Mouse (Mus musculus) limb, embryonic 10.5 days (tissue): Measurements from ENCODE around the gene Izumo4. TPM values are rescaled to one million over a fixed set of nuclear protein-coding genes. Genes with fewer than 3 reads are reported as not detected.

Experiments used
- DNase-seq: peaks from one replicate; pipeline ENCODE4 v3.0.0-alpha.2; 2017; ENCODE audit warnings: low spot score
- H3K27ac ChIP-seq: fragments of 300-500 bp; sonication (generic); 2 replicates; pipeline ENCODE4 v1.5.1; 2016; ENCODE audit warnings: mild to moderate bottlenecking
- H3K27me3 ChIP-seq: fragments of 300-500 bp; sonication (generic); 2 replicates; pipeline ENCODE4 v1.6.1; 2016; ENCODE audit warnings: low read depth, mild to moderate bottlenecking; ENCODE audit not compliant: poor library complexity, severe bottlenecking
- H3K36me3 ChIP-seq: fragments of 300-500 bp; sonication (generic); 2 replicates; pipeline ENCODE4 v1.6.1; 2016; ENCODE audit warnings: mild to moderate bottlenecking, moderate library complexity
- H3K4me1 ChIP-seq: fragments of 300-500 bp; sonication (generic); 2 replicates; pipeline ENCODE4 v1.6.1; 2016
- H3K4me3 ChIP-seq: fragments of 300-500 bp; sonication (generic); 2 replicates; pipeline ENCODE4 v1.5.1; 2016; ENCODE audit warnings: mild to moderate bottlenecking, moderate library complexity
- H3K9me3 ChIP-seq: fragments of 300-500 bp; sonication (generic); replicated peaks from 2 replicates; pipeline ENCODE4 v1.6.1; 2016; ENCODE audit warnings: mild to moderate bottlenecking
- WGBS: fragments of 180-500 bp; shearing (Covaris S2); methylation state at CpG from one replicate; pipeline ENCODE4 v1.1.7; 2016; 5-methylcytosine and 5-hydroxymethylcytosine counted together
- polyA plus RNA-seq: library from polyadenylated mRNA; unstranded; fragments of >200 nt; fragmentation: Nextera tagmentation; extraction: Ambion mirVana; gene quantifications from 2 replicates; pipeline ENCODE4 v1.2.1, GENCODE M21; 2016

Gene Izumo4
- polyA plus RNA-seq, 1 experiment from 2014 or later: 10.8 TPM

DNA sequence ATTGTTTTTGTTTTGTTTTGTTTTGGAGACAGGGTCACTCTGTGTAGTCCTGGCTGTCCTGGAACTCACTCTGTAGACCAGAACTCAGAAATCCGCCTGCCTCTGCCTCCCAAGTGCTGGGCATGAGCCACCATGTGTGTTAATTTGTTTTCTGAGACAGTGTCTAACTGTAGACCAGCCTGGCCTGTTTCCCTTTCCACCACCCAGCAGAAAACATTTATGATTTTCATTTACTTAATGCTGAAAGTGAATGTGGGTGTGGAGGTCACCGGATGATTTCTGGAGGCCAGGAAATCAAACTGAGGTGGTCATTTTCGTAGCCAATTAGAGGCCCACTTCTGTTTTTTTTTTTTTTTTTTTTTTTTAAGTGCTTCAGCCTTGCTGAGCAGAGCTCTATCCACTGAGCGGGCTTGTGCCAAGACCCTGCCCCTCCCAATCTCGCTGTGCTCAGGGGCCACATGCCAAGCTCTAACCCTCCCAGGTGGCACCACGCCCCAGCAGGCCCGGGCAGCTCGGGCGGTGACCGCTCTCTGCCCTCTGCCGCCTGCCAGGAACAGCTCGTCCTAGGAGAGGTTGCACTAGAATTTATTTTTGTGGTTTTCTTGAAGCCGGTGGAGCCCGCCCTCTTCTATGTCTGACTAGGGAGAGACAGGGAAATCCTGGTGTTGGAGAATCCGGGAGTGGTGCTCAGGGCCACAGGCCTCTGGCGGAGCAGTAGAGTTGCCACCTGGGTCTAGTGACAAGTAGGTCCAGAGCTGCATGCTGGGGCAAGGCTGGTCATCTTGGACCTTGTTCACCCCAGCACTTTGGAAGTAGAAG is 37.6 kb upstream of the Izumo4 start:
- Histone ChIP-seq H3K4me1 (peaks cover 52% of the 10 kb centered on the region), H3K36me3 (peaks cover 42% of the 10 kb centered on the region), H3K27me3 (no peaks in the 10 kb centered on the region), H3K9me3 (no peaks in the 10 kb centered on the region), H3K27ac (peak overlapping the region; percentile 64; the same call in 1 of the 2 replicates), H3K4me3 (peak overlapping the region; percentile 4)
- no peak for DNase-seq
- WGBS: 40% methylated on average over 16 of the region's 16 CpGs

DNA sequence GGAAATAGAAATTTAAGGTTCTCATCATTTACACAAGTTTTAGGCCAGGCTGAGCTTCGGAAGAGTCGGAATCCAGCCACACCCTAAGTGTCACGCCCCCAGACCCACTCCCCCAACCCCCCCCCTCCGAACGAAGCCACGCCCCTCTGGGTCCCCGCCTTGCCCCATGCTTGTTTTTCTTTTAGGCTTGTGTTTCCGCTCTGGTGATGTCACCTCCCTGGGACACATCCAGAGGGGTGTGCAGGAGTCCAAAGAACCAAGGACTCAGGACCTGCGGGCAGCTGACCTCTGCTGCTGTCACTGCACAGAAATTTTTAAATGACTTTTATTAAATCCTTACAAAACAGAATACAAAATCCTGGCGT is 37.0 kb upstream of the Izumo4 start:
- Histone ChIP-seq H3K4me3 (peak overlapping the region; percentile 4), H3K4me1 (peaks cover 52% of the 10 kb centered on the region), H3K27ac (peak overlapping the region; percentile 46; the same call in 1 of the 2 replicates), H3K9me3 (no peaks in the 10 kb centered on the region), H3K36me3 (peaks cover 48% of the 10 kb centered on the region), H3K27me3 (no peaks in the 10 kb centered on the region)
- whole genome bisulfite sequencing: 19% methylated on average over 10 of the region's 10 CpGs
- DNase-seq: no peak

DNA sequence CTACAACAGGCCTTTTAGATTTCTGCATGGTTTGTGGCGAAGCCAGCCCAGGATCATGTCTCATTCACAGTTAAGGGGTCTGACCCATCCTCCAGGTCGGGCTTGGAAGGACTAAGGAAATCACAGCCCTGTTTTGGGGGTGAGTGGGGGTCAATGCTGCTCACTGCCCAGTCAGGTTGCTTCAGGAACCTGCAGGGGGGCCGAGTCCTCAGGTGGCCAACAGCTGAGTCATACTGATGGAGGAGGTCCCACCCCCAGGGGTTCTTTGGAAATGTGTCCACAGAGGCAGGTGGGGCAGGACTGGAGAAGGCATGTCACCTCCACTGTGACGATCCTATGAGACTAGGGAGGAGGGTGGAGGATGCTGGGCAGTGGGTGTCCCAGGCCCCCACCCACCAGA is 36.5 kb upstream of the Izumo4 start:
- H3K9me3 ChIP-seq: no peaks in the 10 kb centered on the region
- H3K4me3 ChIP-seq: peak overlapping the region; percentile 4; the same call in 1 of the 2 replicates
- H3K4me1 ChIP-seq: peaks cover 52% of the 10 kb centered on the region
- no peak for DNase-seq
- peaks cover 53% of the 10 kb centered on the region for H3K36me3 ChIP-seq
- 69% methylated on average over 4 of the region's 4 CpGs for WGBS
- H3K27me3 ChIP-seq: no peaks in the 10 kb centered on the region
- no peak overlapping the region for H3K27ac ChIP-seq

DNA sequence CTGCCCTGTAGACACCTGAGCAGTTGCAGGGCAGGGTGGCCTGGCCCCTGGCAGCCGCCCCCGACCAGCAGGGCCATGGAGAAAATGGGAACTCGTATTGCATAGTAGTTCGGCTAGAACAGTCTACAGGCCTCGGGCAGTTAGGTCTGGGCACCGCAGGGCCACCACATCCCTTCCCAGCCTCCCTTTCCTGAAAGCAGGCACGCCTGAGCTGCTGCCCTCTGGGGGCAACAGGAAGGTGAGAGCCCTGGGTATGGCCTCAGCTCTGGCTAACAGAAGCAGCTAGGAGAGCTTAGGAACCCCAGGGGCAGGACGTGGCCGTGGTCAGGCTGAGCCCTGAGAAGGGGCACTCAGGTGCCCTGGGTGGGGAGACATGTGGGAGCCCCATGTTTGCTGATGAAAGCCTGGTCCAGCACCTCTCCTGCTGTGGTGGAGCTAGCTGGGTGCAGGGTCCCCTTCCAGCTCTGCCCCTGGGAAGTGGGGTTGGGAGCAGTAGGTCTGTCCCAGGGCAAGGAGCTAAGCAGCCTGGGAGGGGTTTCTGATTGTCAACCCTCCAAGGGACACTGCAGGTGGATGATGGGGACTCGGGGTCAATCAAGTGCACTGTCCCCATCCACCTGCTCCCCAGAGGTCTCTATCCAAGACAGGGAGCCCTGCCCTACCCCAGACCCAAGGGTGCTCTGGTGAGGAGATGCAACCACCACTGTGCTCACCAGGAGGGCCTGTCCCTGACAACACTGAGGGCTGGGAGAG is 35.8 kb upstream of the Izumo4 start:
- 78% methylated on average over 10 of the region's 10 CpGs for WGBS
- H3K36me3 ChIP-seq: peaks cover 60% of the 10 kb centered on the region

DNA sequence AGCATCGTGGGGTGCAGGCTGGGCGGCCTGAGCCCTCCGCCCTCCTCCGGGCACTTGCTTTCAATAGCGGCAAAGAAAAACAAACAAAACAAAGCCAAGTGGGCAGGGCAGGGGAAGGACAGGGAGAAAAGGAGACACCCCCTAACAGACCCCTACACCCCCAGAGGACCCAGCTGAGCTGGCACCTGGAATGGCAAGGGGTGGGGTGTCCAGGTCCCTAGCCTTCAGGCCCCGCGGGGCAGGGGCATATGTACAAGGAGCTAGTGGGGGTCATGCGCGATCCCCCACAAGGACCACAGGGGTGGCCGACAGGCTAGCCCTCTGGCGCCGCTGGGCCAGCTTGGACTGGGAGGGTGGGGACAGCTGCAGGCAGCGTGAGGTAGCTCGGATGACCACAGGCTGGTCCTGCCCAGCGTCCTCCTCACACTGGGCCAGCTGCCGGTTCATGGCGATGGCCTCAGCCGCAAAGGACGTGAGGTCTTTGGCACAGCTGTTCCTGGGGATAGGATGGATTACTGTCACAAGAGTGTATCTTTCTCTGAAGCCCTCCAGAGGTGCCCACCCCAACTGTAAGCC is 35.1 kb upstream of the Izumo4 start:
- no peaks in the 10 kb centered on the region for H3K9me3 ChIP-seq
- H3K4me3 ChIP-seq: no peak overlapping the region
- WGBS: 87% methylated on average over 19 of the region's 19 CpGs
- no peaks in the 10 kb centered on the region for H3K27me3 ChIP-seq
- no peak for DNase-seq
- peaks cover 67% of the 10 kb centered on the region for H3K36me3 ChIP-seq
- H3K27ac ChIP-seq: peak overlapping the region; percentile 27; the same call in 1 of the 2 replicates
- H3K4me1 ChIP-seq: peaks cover 50% of the 10 kb centered on the region

More for the DNA sequence above, 35.8 kb upstream of the Izumo4 start:
- H3K4me3 ChIP-seq: peak overlapping the region; percentile 9; the same call in 1 of the 2 replicates
- H3K27ac ChIP-seq: peak overlapping the region; percentile 27; the same call in 1 of the 2 replicates
- no peak for DNase-seq
- H3K9me3 ChIP-seq: no peaks in the 10 kb centered on the region
- H3K4me1 ChIP-seq: peaks cover 50% of the 10 kb centered on the region
- no peaks in the 10 kb centered on the region for H3K27me3 ChIP-seq

DNA sequence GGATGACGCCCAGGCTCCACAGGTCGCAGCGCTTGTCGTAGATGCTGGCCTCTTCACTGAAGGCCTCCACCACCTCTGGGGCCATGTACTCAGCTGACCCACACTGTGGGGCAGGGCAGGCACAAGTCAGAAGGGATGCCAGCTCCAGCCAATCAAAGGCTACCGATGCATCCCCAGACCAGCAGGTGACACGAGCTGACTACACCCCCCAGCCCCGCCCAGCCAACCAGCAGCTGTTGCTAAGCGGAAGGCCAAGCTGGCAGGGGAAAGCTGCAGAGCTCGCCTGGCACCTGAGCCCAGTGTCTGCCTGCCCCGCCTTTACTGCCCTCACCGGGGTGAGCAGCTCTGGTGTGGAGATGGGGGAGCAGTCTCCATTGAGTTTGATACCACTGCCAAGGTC is 33.4 kb upstream of the Izumo4 start:
- H3K27me3 ChIP-seq: no peaks in the 10 kb centered on the region
- H3K9me3 ChIP-seq: no peaks in the 10 kb centered on the region
- WGBS: 87% methylated on average over 11 of the region's 11 CpGs
- peaks cover 58% of the 10 kb centered on the region for H3K4me1 ChIP-seq
- H3K36me3 ChIP-seq: peaks cover 84% of the 10 kb centered on the region
- no peak for DNase-seq
- no peak overlapping the region for H3K27ac ChIP-seq
- H3K4me3 ChIP-seq: no peak overlapping the region

DNA sequence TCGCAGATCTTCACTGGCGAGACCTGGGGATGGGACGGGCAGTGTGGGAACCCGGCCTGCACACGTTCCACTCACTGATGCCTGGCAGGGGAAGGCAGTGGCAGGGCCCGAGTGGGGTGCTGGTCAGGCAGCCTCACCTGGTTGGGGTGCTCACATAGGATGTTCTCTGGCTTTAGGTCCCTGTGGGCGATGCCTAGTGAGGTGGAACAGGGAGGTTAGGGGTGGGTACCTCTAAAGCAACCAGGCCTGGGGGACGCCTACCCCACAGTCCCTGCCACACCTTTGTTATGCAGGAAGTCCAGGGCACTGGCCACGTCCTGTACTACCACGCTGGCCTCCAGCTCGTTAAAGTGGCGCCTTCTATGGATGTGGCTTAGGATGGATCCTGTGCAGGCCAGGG is 33.0 kb upstream of the Izumo4 start:
- no peaks in the 10 kb centered on the region for H3K27me3 ChIP-seq
- DNase-seq: no peak
- peaks cover 88% of the 10 kb centered on the region for H3K36me3 ChIP-seq
- no peaks in the 10 kb centered on the region for H3K9me3 ChIP-seq
- H3K4me3 ChIP-seq: no peak overlapping the region
- peaks cover 58% of the 10 kb centered on the region for H3K4me1 ChIP-seq
- H3K27ac ChIP-seq: no peak overlapping the region
- WGBS: 93% methylated on average over 12 of the region's 12 CpGs

DNA sequence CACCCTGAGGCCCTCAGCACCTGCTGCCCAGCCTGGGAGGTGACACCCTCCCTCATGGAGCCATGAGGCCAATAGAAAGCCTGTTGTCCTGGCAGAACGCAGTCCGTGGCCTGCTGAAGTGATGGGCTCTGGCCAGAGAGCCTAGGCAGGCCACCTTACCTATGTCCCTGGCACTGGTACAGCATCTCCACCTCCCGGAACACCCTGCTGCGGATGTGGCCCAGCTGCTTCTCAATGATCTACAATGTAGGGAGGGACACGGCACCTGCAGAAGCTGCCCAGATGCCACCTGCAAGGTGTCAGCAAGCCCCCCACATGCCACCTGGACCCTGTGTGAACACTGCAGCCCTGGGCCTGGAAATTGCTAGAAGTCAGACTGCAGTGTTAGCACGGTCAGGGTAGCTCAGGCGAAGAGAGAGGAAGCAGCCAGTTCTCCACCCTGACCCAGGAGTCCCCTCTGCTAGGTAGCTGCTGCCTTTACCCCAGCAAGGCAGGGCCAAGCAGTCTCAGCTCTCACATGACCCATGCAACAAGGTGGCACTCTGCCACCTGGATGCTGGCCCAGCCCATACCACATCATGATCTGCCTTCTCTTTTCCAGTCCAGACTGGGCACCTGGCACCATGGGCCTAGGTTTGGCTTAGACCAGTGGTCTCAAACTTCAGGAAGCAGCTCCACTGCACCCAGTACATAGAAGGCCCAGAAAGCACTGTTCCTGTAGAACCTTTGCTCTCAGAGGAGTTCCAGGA is 32.1 kb upstream of the Izumo4 start:
- no peaks in the 10 kb centered on the region for H3K9me3 ChIP-seq
- no peak overlapping the region for H3K4me3 ChIP-seq
- peaks cover 95% of the 10 kb centered on the region for H3K36me3 ChIP-seq
- DNase-seq: no peak
- H3K27me3 ChIP-seq: no peaks in the 10 kb centered on the region
- H3K4me1 ChIP-seq: peaks cover 58% of the 10 kb centered on the region
- no peak overlapping the region for H3K27ac ChIP-seq
- 96% methylated on average over 7 of the region's 7 CpGs for WGBS

DNA sequence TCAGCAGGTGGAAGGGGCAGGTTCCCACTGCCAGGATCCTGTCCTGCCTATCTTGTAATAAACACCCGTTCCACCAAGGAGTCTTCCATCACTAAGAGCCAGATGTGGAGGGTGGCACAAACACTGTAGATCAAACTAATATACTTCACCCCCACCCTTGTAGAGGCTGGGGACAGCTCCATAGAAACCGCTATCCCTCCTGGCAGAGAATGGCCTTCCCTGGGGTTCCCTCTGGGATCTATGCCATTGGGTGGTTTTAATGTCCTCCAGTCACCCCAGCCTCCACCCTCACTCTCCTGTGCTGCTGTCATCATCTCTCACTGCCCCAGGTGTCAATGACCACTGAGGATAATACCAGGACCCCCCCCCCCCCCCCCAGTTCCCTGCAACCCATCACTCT is 31.5 kb upstream of the Izumo4 start:
- no peak for DNase-seq
- 96% methylated on average over 2 of the region's 2 CpGs for WGBS
- peaks cover 92% of the 10 kb centered on the region for H3K36me3 ChIP-seq
- H3K9me3 ChIP-seq: no peaks in the 10 kb centered on the region
- H3K4me1 ChIP-seq: peaks cover 58% of the 10 kb centered on the region
- no peak overlapping the region for H3K4me3 ChIP-seq
- H3K27ac ChIP-seq: no peak overlapping the region
- H3K27me3 ChIP-seq: no peaks in the 10 kb centered on the region

DNA sequence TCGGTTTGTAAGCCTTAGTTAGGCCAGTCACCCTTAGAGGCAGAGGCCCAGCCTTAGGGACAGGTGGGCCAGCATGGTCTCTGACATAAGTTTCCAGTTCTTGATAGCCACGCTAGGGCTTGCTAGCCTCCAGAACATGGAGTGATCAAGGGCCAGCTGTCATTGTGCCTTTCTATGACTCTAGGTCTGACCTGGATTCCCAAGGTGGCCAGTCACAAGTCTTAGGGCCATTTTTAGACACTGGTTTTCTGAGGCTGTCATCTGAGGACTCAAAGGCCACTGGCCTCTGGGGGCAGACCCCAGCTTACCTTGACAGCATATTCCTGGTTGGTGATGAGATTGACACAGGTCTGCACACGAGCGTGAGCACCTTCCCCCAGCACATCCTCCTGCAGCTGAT is 30.7 kb upstream of the Izumo4 start:
- Histone ChIP-seq H3K27ac (no peak overlapping the region), H3K4me3 (no peak overlapping the region), H3K9me3 (no peaks in the 10 kb centered on the region), H3K36me3 (peaks cover 84% of the 10 kb centered on the region), H3K27me3 (no peaks in the 10 kb centered on the region), H3K4me1 (peaks cover 54% of the 10 kb centered on the region)
- 91% methylated on average over 4 of the region's 4 CpGs for WGBS
- no peak for DNase-seq

DNA sequence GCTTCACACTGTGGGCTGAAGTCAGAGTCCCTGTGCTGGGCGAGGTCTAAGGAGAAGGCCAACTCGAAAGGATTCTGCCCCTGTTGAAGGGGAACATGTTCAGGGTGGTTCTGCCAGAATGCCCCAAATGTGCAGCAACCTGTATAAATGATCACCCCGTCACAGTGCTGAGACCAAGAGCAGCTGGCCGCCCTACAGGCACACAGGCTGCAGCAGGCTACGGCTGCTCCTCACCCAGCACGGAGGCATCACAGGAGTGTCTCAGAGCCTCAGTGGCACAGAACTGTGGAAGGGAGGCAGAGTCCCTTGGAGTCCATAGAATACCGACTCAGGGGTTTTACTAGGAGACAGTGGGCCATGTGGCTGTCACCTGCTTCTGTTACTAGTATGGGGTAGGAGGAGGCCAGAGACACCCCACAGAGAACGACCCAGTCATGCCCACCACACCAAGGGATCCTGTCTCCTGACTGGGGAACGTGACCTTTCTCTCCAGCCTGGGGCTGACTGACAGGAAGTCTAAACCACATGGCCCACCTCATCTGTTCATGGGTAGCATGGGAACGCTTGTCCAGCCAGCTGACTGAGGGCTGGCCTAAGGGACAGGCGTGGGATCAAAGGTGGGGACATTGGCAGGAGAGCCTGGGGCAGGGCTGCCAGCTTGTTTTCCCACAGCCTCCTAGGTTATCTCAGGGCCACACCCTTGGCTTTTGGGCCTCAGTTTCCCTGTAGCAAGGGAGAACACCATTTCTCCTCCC is 29.9 kb upstream of the Izumo4 start:
- H3K9me3 ChIP-seq: no peaks in the 10 kb centered on the region
- peaks cover 76% of the 10 kb centered on the region for H3K36me3 ChIP-seq
- H3K27me3 ChIP-seq: no peaks in the 10 kb centered on the region
- 83% methylated on average over 11 of the region's 11 CpGs for WGBS
- no peak for DNase-seq
- H3K4me1 ChIP-seq: peaks cover 49% of the 10 kb centered on the region
- no peak overlapping the region for H3K4me3 ChIP-seq
- H3K27ac ChIP-seq: no peak overlapping the region

DNA sequence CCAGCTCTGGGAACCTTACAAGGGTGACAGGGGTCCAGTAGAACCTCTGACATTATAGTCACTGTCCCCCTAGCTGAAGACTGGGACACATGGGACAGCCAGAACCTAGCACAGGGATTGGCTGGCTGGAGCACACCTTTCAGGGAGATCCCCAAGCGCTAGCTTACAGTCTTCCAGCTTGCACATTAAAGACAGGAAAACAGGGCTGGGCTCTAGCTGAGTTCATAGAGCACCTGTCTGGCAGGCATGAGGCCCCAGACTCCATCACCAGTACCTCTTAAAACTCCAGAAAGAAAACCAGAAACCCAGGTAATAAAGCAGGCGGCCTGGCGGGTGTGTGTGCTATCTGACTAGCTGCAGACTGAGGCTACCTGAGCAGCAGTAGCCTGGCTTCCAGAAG is 28.3 kb upstream of the Izumo4 start:
- H3K36me3 ChIP-seq: peaks cover 60% of the 10 kb centered on the region
- H3K27ac ChIP-seq: peak overlapping the region; percentile 93
- DNase-seq: no peak
- WGBS: 90% methylated on average over 3 of the region's 3 CpGs
- H3K9me3 ChIP-seq: no peaks in the 10 kb centered on the region
- no peaks in the 10 kb centered on the region for H3K27me3 ChIP-seq
- peaks cover 59% of the 10 kb centered on the region for H3K4me1 ChIP-seq
- H3K4me3 ChIP-seq: peak overlapping the region; percentile 99
